Mouse (Mus musculus): ENCODE measurements around the gene Mcrs1. TPM values are rescaled to one million over a fixed set of nuclear protein-coding genes. Genes with fewer than 3 reads are reported as not detected.

Mcrs1 gene
- polyA plus RNA-seq, 1 experiment from 2014 or later = 213 TPM

DNA sequence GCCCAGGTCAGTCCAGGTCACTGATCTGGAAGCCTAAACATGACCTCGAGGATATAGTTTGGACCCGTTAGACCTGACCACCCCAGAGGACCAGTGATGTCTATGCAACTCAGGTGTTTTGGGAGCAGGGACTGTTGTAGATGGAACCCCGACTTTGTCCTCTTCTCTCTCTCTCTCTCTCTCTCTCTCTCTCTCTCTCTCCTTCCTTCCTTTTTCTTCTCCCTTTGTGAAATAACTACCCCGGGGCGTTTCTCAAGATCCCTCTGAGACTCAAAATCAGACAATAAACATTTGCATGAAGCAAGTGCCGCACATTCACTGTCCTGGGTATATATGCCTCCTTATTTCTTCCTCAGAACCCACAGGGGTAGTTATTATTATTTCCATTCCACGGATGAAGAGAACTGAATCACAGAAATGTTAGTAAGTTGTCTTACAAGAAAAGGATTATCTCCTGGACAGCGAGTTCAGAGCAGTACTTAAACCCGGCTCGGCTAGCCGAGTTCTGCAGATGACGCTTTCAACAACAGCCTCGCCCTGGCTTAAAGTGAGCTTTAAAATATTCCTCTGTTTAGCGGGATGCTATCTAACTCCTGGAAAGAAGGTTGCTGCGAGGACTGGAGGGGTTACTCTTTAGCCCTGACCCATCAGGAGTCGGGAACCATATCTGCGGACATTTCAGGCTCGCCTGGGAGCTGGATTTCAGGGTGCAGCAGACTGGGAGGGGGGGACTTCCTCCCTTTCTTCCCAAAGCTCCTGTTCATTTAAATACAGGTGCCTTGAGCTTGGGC, 28.8 kb downstream of the Mcrs1 start:
- 3% methylated on average over 18 of the region's 18 CpGs for WGBS
- no peak overlapping the region for H3K9ac ChIP-seq

DNA sequence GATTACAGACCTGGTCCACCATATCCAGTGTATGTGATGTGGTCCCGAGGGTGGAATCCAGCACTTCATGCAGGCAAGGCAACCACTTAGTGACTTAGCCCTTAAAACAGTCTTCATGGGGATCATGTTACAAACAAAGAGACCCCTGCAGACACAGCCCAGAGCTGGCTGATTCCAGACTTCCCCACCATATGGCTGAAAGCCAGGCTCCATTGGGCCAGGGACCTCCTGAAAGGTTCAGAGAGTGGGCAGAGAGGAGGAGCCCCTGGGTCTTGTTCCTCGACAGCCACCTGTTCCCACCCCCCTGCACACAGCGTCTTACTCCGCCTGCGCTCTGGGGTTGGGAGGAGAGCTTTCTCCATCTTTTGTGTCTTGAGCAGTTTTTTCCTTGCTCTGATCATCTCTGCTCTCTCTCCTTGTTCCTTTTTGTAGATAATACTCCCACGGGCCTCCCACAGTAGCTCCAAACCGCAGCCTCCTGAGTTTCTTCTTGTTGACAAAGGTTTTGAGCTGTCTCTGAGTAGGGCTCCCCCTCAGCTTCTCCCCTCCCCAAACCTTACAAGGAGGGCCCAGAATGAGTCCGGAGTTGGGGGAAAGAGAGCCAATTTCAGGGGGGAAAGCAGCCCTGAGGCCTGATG, 30.3 kb downstream of the Mcrs1 start:
- H3K9ac ChIP-seq = no peak overlapping the region
- H3K4me1 ChIP-seq = peaks cover 34% of the 10 kb centered on the region
- no peak for ATAC-seq (replicated peaks)
- no peak overlapping the region for H3K4me3 ChIP-seq
- H3K27me3 ChIP-seq (replicated peaks) = peaks cover 62% of the 10 kb centered on the region
- no peaks in the 10 kb centered on the region for H3K9me3 ChIP-seq
- H3K27ac ChIP-seq = no peak overlapping the region
- 6% methylated on average over 8 of the region's 8 CpGs for WGBS
- H3K4me2 ChIP-seq = no peak overlapping the region
- no peaks in the 10 kb centered on the region for H3K36me3 ChIP-seq (replicated peaks)

More for the DNA sequence above, 28.8 kb downstream of the Mcrs1 start:
- no peaks in the 10 kb centered on the region for H3K36me3 ChIP-seq (replicated peaks)
- H3K4me3 ChIP-seq = peak overlapping the region; percentile 36
- no peak for ATAC-seq (replicated peaks)
- peaks cover 34% of the 10 kb centered on the region for H3K4me1 ChIP-seq
- H3K4me2 ChIP-seq = peak overlapping the region; percentile 52
- H3K9me3 ChIP-seq = no peaks in the 10 kb centered on the region
- peaks cover 78% of the 10 kb centered on the region for H3K27me3 ChIP-seq (replicated peaks)
- no peak overlapping the region for H3K27ac ChIP-seq

DNA sequence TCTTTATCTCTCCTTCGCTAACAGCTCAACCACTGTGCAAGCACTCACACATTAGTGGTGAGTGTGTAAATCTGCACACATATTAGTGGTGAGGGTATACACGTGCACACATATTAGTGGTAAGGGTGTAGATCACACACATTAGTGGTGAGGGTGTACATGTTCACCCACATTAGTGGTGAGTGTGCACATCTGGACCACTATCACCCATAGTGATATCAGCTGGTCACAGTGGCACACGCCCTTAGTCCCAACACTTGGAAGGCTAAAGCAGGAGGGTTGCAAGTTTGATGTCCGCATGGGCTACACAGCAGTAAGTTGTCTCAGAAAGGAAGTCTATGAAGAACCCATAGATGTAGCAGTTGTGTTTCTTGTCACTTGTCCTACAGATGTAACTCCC, 34.1 kb downstream of the Mcrs1 start:
- H3K9ac ChIP-seq = no peak overlapping the region
- H3K4me3 ChIP-seq = no peak overlapping the region
- 91% methylated on average over 4 of the region's 4 CpGs for WGBS
- no peak overlapping the region for H3K4me2 ChIP-seq
- no peaks in the 10 kb centered on the region for H3K9me3 ChIP-seq
- no peak for ATAC-seq (replicated peaks)
- H3K27me3 ChIP-seq (replicated peaks) = peaks cover 31% of the 10 kb centered on the region
- no peak overlapping the region for H3K27ac ChIP-seq
- peaks cover under 1% of the 10 kb centered on the region; the same call in 1 of the 2 replicates for H3K36me3 ChIP-seq (replicated peaks)
- 0 out of 2 replicates have a peak, but pooled peaks cover 3% of the 10 kb centered on the region for H3K4me1 ChIP-seq

DNA sequence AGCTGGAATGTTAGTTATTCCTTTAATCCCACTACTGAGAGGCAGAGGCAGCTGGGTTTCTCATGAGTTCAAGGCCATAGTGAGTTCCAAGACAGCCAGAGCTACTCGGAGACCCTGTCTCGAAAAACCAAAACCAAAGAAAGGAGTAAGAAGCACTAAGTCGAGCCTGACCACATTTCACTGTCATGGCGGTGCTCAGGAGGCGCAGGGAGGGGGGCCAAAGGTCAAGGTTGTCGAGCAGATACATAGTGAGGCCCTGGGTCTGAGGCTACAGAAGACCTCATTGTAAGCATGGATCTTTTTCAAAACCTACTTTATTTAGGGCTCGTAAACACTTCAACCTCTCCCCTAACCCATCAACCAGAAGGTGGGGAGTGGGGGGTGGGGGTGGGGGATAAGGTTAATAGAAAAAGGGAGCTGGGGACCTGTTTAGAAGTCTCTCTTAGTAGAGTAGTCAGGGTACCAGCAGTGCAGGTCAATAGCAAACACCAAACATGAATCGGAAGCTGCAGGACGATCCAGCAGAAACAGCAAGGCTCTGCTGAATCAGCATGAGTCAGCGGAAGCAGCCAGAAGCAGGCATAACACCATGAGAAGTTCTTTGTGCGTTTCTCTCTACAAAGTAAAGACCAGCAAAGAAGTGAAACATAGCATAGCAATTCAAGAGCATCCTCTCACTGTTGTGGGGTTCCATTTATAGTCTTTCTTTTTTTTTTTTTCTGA, 35.9 kb downstream of the Mcrs1 start:
- no peak overlapping the region for H3K27ac ChIP-seq
- no peaks in the 10 kb centered on the region for H3K4me1 ChIP-seq
- no peak overlapping the region for H3K4me2 ChIP-seq
- WGBS = 86% methylated on average over 11 of the region's 11 CpGs
- H3K4me3 ChIP-seq = no peak overlapping the region
- ATAC-seq (replicated peaks) = no peak
- H3K9ac ChIP-seq = no peak overlapping the region
- peaks cover 15% of the 10 kb centered on the region for H3K27me3 ChIP-seq (replicated peaks)
- no peaks in the 10 kb centered on the region for H3K9me3 ChIP-seq
- H3K36me3 ChIP-seq (replicated peaks) = peaks cover 11% of the 10 kb centered on the region

DNA sequence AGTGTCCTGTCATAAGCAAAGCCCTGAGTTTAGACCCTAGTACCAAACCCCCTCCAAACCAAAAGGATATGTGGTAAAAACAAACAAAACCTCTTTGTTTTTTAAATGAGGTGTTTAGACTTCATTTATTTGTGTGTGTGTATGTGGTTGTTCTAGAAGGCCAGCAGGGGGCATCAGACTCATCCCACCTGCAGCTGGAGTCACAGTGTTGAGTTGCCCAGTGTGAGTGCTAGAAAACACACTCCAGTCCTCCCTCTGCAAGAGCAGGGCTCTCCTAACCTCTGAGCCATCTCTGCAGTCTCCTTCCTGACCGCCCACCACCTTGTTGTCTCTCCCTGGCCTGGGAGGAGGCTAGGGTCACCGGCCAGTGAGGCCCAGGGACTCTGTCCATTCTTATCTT, 36.8 kb downstream of the Mcrs1 start:
- H3K4me2 ChIP-seq = no peak overlapping the region
- 77% methylated on average over 2 of the region's 2 CpGs for WGBS
- no peak overlapping the region for H3K27ac ChIP-seq
- ATAC-seq (replicated peaks) = no peak
- peaks cover 19% of the 10 kb centered on the region for H3K36me3 ChIP-seq (replicated peaks)
- H3K9me3 ChIP-seq = no peaks in the 10 kb centered on the region
- peaks cover 5% of the 10 kb centered on the region for H3K27me3 ChIP-seq (replicated peaks)
- H3K4me3 ChIP-seq = no peak overlapping the region
- no peaks in the 10 kb centered on the region for H3K4me1 ChIP-seq
- H3K9ac ChIP-seq = no peak overlapping the region

DNA sequence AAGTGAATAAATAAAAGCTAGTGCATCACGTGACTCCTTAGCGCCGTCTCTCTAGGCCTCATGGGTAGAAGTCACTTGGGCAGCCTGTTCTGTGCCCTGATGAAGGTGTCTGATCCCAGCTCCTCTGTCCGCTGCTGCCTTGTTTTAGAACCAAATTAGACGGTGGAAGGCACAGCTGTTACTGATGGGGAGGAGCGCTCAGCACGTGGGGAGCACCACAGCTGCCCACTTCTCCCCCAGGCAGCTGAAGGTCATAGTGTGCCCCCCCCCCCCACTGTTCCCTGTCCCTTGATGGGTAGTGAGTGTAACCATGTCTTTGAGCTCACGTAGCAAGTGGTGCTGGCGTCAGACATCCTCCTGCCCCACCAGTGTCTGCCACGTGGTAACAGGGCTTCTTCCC, 38.6 kb downstream of the Mcrs1 start:
- no peak overlapping the region for H3K4me3 ChIP-seq
- H3K27ac ChIP-seq = no peak overlapping the region
- H3K9ac ChIP-seq = no peak overlapping the region
- WGBS = 86% methylated on average over 10 of the region's 10 CpGs
- no peak for ATAC-seq (replicated peaks)
- H3K4me2 ChIP-seq = no peak overlapping the region
- H3K4me1 ChIP-seq = no peaks in the 10 kb centered on the region
- H3K27me3 ChIP-seq (replicated peaks) = no peaks in the 10 kb centered on the region
- no peaks in the 10 kb centered on the region for H3K9me3 ChIP-seq
- peaks cover 26% of the 10 kb centered on the region for H3K36me3 ChIP-seq (replicated peaks)

DNA sequence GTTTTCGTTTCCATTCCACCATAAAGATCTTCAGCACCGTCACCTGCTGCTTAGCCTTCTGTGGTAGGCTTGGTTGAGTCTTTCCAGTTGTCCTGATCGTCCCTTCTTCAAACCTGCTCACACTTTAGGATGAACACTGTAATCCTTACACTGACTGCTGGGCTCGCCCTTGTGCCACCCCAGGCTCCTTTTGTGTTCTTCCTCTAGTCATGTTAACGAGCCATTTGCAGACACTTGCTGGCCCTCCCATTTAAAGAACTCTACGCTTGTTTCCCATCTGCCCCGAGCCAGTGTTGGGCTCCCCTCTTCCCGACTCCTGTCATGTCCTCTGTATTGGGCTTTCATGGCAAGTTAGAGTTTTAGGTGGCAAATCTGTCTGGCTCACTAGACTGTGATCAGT, 45.8 kb downstream of the Mcrs1 start:
- Histone ChIP-seq H3K4me1 (no peaks in the 10 kb centered on the region), H3K4me2 (no peak overlapping the region), H3K27ac (no peak overlapping the region), H3K9me3 (no peaks in the 10 kb centered on the region), H3K27me3 (replicated peaks) (no peaks in the 10 kb centered on the region), H3K36me3 (replicated peaks) (peaks cover 15% of the 10 kb centered on the region), H3K9ac (no peak overlapping the region), H3K4me3 (no peak overlapping the region)
- 73% methylated on average over 8 of the region's 8 CpGs for WGBS
- no peak for ATAC-seq (replicated peaks)

DNA sequence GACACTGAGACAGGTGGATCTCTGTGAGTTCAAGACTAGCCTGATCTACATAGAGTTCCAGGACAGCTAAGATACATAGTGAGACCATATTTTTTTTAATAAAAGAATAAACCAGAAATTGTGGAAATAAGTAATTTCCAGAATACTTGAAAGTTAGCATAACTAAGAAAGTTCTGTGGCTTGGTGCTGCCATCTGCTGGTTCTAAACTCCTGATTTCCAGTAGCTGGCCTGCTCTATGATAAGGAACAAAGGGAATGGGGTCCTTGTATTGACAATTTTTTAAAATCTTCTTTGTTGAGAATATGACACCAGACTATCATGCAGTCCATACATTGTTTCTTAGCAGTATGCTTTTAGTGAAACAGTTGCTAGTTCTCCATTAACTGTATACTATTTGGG, 53.0 kb downstream of the Mcrs1 start:
- Histone ChIP-seq H3K9me3 (no peaks in the 10 kb centered on the region), H3K9ac (no peak overlapping the region), H3K4me1 (no peaks in the 10 kb centered on the region), H3K36me3 (replicated peaks) (no peaks in the 10 kb centered on the region), H3K4me3 (no peak overlapping the region), H3K4me2 (no peak overlapping the region), H3K27me3 (replicated peaks) (no peaks in the 10 kb centered on the region), H3K27ac (no peak overlapping the region)
- no peak for ATAC-seq (replicated peaks)

DNA sequence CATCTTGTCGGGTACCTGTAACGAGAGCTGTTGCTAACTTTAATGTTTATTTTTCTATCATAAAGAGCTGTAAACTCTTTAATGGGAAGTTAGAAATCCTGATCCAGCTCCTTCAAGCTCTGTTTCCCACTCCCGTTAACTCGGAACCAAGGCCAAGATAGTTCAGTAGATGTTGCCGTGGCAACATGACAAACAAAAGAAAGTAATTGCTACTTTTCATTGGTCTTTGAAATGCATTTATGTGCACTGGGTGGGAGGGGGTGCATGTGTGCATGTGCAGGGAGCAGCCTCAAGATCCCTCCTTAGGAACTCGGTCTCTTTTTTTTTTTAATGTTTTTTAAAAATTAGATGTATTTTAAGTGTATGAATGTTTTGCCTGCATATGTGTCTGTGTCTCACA, 56.7 kb downstream of the Mcrs1 start:
- Histone ChIP-seq H3K27ac (no peak overlapping the region), H3K4me3 (no peak overlapping the region), H3K4me2 (no peak overlapping the region), H3K9me3 (no peaks in the 10 kb centered on the region), H3K4me1 (no peaks in the 10 kb centered on the region), H3K36me3 (replicated peaks) (no peaks in the 10 kb centered on the region; the same call in 1 of the 2 replicates), H3K27me3 (replicated peaks) (no peaks in the 10 kb centered on the region), H3K9ac (no peak overlapping the region)
- ATAC-seq (replicated peaks) = no peak
- 44% methylated on average over 6 of the region's 6 CpGs for WGBS

DNA sequence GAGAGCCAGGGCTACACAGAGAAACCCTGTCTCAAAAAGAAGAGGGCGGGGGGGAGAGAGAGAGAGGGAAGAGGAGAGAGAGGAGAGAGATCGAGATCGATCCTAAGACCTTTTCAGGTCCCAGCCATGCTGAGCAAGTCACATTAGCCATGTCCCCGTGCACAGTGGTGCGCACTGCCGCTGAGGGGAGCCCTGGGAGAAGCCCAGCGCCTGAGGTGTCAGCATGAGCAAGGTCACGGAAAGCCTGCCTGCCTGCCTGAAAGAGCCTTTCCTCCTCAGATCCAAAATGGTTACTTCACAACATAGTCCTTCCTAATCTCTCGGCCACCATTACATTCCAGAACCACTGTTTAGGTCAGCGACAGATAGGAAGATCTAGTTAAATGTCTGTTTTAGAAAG, 57.4 kb downstream of the Mcrs1 start:
- Histone ChIP-seq H3K9ac (no peak overlapping the region), H3K4me3 (no peak overlapping the region), H3K36me3 (replicated peaks) (no peaks in the 10 kb centered on the region; the same call in 1 of the 2 replicates), H3K9me3 (no peaks in the 10 kb centered on the region), H3K4me1 (no peaks in the 10 kb centered on the region), H3K27ac (no peak overlapping the region), H3K4me2 (no peak overlapping the region), H3K27me3 (replicated peaks) (no peaks in the 10 kb centered on the region)
- no peak for ATAC-seq (replicated peaks)
- WGBS = 71% methylated on average over 10 of the region's 10 CpGs
